Mouse (Mus musculus) stomach, postnatal 0 days (tissue): ENCODE results near the gene Plgrkt. TPM values are rescaled to one million over a fixed set of nuclear protein-coding genes. Genes with fewer than 3 reads are reported as not detected.

ENCODE experiments used
- ATAC-seq: fragments of 200-750 bp; cut with Nextera tagmentation; 2 replicates; pipeline ENCODE4 v1.8.0; 2017; ENCODE audit not compliant: low FRiP score, low TSS enrichment
- DNase-seq: peaks from one replicate; pipeline ENCODE4 v3.0.0-alpha.2; 2016; ENCODE audit warnings: low spot score
- H3K27ac ChIP-seq: fragments of 300-500 bp; sonication (generic); replicated peaks from 2 replicates; pipeline ENCODE4 v1.5.1; 2014; ENCODE audit warnings: mild to moderate bottlenecking, control low read depth
- H3K27me3 ChIP-seq: fragments of 300-500 bp; sonication (generic); 2 replicates; pipeline ENCODE4 v1.6.1; 2014; ENCODE audit warnings: low read length; ENCODE audit not compliant: control insufficient read depth, insufficient read depth
- H3K36me3 ChIP-seq: fragments of 300-500 bp; sonication (generic); 2 replicates; pipeline ENCODE4 v1.6.1; 2014; ENCODE audit warnings: low read length, mixed read lengths; ENCODE audit not compliant: control insufficient read depth, insufficient read depth
- H3K4me1 ChIP-seq: fragments of 300-500 bp; sonication (generic); replicated peaks from 2 replicates; pipeline ENCODE4 v1.6.1; 2014; ENCODE audit warnings: antibody characterized with exemption; ENCODE audit not compliant: control insufficient read depth, insufficient read depth
- H3K4me2 ChIP-seq: fragments of 300-500 bp; sonication (generic); replicated peaks from 2 replicates; pipeline ENCODE4 v1.6.1; 2014; ENCODE audit warnings: low read depth, mild to moderate bottlenecking, control low read depth, moderate library complexity
- H3K4me3 ChIP-seq: fragments of 300-500 bp; sonication (generic); 2 replicates; pipeline ENCODE4 v1.5.1; 2014; ENCODE audit warnings: low read depth, low read length, control low read depth
- H3K9ac ChIP-seq: fragments of 300-500 bp; sonication (generic); 2 replicates; pipeline ENCODE4 v1.6.1; 2014; ENCODE audit warnings: mild to moderate bottlenecking, low read length, control low read depth, mixed read lengths
- H3K9me3 ChIP-seq: fragments of 300-500 bp; sonication (generic); 2 replicates; pipeline ENCODE4 v1.6.1; 2016; ENCODE audit warnings: low read length; ENCODE audit not compliant: control insufficient read depth
- CTCF ChIP-seq: IDR thresholded peaks from 2 replicates; pipeline ENCODE4 v1.5.1; 2016; ENCODE audit warnings: antibody characterized with exemption, low read depth, mild to moderate bottlenecking, moderate library complexity
- EP300 ChIP-seq: optimal IDR thresholded peaks from 2 replicates; pipeline ENCODE3; 2016; ENCODE audit warnings: antibody characterized with exemption
- WGBS: fragments of 180-500 bp; shearing (Covaris S2); extraction: QIAGEN DNeasy Blood & Tissue Kit; methylation state at CpG from one replicate; pipeline ENCODE4 v1.1.7; 2014; 5-methylcytosine and 5-hydroxymethylcytosine counted together
- polyA plus RNA-seq: library from polyadenylated mRNA; unstranded; fragments of >200 nt; fragmentation: Nextera tagmentation; extraction: Ambion mirVana; gene quantifications from 2 replicates; pipeline ENCODE4 v1.2.1, GENCODE M21; 2015

Gene Plgrkt
- polyA plus RNA-seq, 1 experiment from 2014 or later, result 169 TPM

DNA sequence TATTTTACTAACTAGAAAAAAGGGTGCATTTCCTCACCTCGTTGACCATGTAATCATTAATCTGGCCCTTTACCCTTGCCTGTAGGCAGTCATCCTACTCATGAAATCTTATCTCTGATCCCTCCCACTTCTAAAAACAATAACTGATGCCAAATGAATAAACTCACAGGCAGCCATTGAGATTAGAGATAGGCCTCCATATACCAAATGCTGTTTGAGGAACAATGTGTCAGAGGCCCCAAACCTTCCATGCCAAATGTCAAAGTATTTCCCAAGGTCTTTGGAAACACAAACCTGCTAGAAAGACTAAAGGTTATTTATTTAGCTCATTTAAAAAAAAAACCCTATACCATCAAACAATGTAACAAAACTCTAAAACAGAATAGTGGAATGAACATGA, 29.2 kb upstream of the Plgrkt start:
- Histone ChIP-seq H3K9me3 (no peaks in the 10 kb centered on the region), H3K4me1 (no peaks in the 10 kb centered on the region), H3K27ac (no peak overlapping the region), H3K9ac (no peak overlapping the region), H3K36me3 (no peaks in the 10 kb centered on the region), H3K4me3 (no peak overlapping the region), H3K27me3 (no peaks in the 10 kb centered on the region), H3K4me2 (no peak overlapping the region)
- DNase-seq (no peak), ATAC-seq (no peak)
- 46% methylated on average over 1 of the region's 1 CpGs for WGBS
- TF ChIP-seq EP300, result no peak
- no peak for TF ChIP-seq CTCF

DNA sequence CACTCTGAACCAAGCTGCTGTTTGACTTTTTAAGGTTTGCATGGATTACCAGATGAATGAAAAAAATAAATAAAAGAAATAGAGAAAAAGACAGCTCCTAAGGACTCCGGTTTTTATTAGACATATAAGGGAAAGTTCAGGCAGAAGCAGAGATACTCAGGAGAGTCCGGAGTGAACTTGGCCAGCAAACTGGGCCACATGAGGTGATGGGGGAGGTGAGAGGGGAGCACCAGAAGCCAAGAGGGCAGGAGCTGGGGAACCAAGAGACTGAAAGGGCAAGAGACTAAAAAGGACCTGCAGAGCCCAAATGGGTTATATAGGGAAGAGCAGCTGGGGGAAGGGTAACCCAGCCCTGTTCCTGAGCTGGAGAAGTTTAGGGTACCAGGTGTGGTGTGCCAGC, 27.5 kb upstream of the Plgrkt start:
- Histone ChIP-seq H3K9me3 (no peaks in the 10 kb centered on the region), H3K27ac (no peak overlapping the region), H3K4me1 (no peaks in the 10 kb centered on the region), H3K4me3 (no peak overlapping the region), H3K27me3 (no peaks in the 10 kb centered on the region), H3K9ac (no peak overlapping the region), H3K36me3 (no peaks in the 10 kb centered on the region), H3K4me2 (no peak overlapping the region)
- ATAC-seq (no peak), DNase-seq (no peak)
- WGBS, result 95% methylated on average over 2 of the region's 2 CpGs
- no peak for TF ChIP-seq EP300
- no peak for TF ChIP-seq CTCF

DNA sequence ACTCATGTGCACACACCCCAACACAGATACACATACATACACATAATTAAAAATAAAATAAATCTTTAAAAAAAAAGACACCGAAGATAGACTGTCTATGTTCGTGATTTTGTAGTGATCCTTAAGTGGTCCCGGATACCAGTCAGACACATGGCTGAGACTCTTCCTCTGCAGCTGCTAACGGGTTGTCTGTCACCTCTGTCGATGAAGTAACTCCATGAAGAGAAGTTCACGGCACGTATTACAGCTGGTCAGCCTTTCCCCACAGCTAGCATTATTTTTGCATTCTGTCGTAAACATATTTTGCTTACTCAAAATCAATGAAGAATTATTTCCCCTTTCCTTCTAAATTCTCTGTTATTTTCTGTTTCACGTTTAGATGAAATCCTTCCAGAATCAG, 26.1 kb upstream of the Plgrkt start:
- Histone ChIP-seq H3K27me3 (no peaks in the 10 kb centered on the region), H3K4me2 (no peak overlapping the region), H3K36me3 (no peaks in the 10 kb centered on the region), H3K4me3 (no peak overlapping the region), H3K9ac (no peak overlapping the region), H3K9me3 (no peaks in the 10 kb centered on the region), H3K27ac (no peak overlapping the region), H3K4me1 (no peaks in the 10 kb centered on the region)
- 82% methylated on average over 9 of the region's 9 CpGs for WGBS
- no peak for DNase-seq
- ATAC-seq, result no peak
- TF ChIP-seq CTCF (no peak), EP300 (no peak)

DNA sequence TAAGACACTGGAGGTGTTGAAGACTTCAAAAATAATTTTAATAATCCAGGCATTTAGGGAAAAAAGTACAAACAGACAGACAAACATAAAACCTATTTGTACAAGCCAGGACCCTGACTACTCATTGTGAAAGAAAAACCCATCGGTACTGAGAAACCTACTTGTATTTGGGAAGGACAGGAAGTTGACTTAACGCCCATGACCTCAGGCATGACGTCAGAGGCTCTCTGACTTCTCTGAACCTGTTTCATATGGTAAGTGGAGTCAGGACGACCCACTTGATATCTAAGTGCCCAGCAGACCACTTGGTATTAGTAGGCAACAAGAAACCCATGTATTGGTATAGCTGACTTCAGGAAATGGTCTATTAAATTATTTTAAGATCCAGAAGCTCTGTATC, 24.1 kb upstream of the Plgrkt start:
- Histone ChIP-seq H3K4me3 (no peak overlapping the region), H3K9ac (no peak overlapping the region), H3K27ac (no peak overlapping the region), H3K4me2 (no peak overlapping the region), H3K36me3 (no peaks in the 10 kb centered on the region), H3K4me1 (no peaks in the 10 kb centered on the region), H3K9me3 (no peaks in the 10 kb centered on the region), H3K27me3 (no peaks in the 10 kb centered on the region)
- ATAC-seq, result no peak
- DNase-seq, result no peak
- TF ChIP-seq EP300, result no peak
- TF ChIP-seq CTCF, result no peak
- WGBS, result 62% methylated on average over 4 of the region's 4 CpGs

DNA sequence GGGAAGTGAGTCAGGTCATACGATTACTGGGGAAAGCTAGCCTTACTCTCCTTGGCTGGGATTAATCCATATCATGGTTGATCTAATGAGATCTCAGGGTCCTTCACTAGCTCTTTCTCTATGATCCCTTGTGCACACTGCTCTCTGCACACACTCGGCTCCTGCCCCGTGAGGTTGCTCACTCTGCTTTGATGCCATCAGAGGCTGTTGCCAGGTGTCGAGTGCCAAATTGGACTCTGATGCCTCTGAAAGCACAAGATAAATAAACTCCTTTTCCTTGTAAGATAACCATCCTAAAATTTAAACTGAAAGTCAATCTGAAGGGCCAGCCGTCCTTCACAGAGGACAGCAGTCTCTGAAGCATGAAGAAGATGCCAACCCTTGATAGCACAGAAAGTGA, 23.3 kb upstream of the Plgrkt start:
- TF ChIP-seq EP300 (no peak), CTCF (no peak)
- Histone ChIP-seq H3K9me3 (no peaks in the 10 kb centered on the region), H3K4me2 (no peak overlapping the region), H3K27ac (no peak overlapping the region), H3K36me3 (no peaks in the 10 kb centered on the region), H3K27me3 (no peaks in the 10 kb centered on the region), H3K4me1 (no peaks in the 10 kb centered on the region), H3K9ac (no peak overlapping the region), H3K4me3 (no peak overlapping the region)
- ATAC-seq (no peak), DNase-seq (no peak)
- WGBS, result 73% methylated on average over 5 of the region's 5 CpGs

DNA sequence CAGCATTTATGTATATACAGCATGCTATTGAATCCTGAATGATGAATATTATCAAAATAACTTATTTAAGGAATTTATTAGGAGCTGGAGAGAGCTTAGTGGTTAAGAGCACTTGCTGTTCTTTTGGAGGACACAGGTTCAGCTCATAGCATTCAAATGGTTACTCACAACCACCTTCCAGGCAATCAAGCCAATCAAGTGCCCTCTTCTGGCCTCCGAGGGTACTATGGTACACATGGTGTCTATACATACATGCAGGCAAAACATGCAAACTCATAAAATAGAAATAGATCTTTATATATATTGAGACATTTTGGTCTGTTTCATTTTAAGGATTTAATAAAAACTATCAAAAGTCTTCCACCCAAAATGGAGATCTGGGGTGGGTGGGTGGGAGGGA, 21.6 kb upstream of the Plgrkt start:
- no peak for ATAC-seq
- DNase-seq, result no peak

More for the DNA sequence above, 21.6 kb upstream of the Plgrkt start:
- Histone ChIP-seq H3K4me3 (no peak overlapping the region), H3K4me1 (no peaks in the 10 kb centered on the region), H3K9ac (no peak overlapping the region), H3K4me2 (no peak overlapping the region), H3K9me3 (no peaks in the 10 kb centered on the region), H3K27me3 (no peaks in the 10 kb centered on the region), H3K27ac (no peak overlapping the region), H3K36me3 (no peaks in the 10 kb centered on the region)
- TF ChIP-seq EP300, result no peak
- TF ChIP-seq CTCF, result peak; percentile 11; the same call in 1 of the 2 replicates
- WGBS, result 97% methylated on average over 1 of the region's 1 CpGs
